Mouse (Mus musculus) hindbrain, postnatal 0 days (tissue): ENCODE data around the gene Frmpd3. TPM values are rescaled to one million over a fixed set of nuclear protein-coding genes. Genes with fewer than 3 reads are reported as not detected.

Experiments
- ATAC-seq: fragments of 200-750 bp; cut with Nextera tagmentation; 2 replicates; pipeline ENCODE4 v1.8.0; 2017; ENCODE audit warnings: mild to moderate bottlenecking, moderate TSS enrichment, moderate library complexity
- DNase-seq: peaks from one replicate; pipeline ENCODE4 v3.0.0-alpha.2; 2015; ENCODE audit warnings: low spot score
- H3K27ac ChIP-seq: fragments of 300-500 bp; sonication (generic); 2 replicates; pipeline ENCODE4 v1.5.1; 2014; ENCODE audit warnings: mild to moderate bottlenecking
- H3K27me3 ChIP-seq: fragments of 300-500 bp; sonication (generic); 2 replicates; pipeline ENCODE4 v1.6.1; 2014; ENCODE audit warnings: low read length, mixed read lengths; ENCODE audit not compliant: insufficient read depth
- H3K36me3 ChIP-seq: fragments of 300-500 bp; sonication (generic); 2 replicates; pipeline ENCODE4 v1.6.1; 2014; ENCODE audit warnings: low read length, mixed read lengths; ENCODE audit not compliant: insufficient read depth
- H3K4me1 ChIP-seq: fragments of 300-500 bp; sonication (generic); 2 replicates; pipeline ENCODE4 v1.6.1; 2014; ENCODE audit warnings: antibody characterized with exemption, low read length, mixed read lengths; ENCODE audit not compliant: insufficient read depth
- H3K4me2 ChIP-seq: fragments of 300-500 bp; sonication (generic); 2 replicates; pipeline ENCODE4 v1.6.1; 2014; ENCODE audit warnings: low read depth, mild to moderate bottlenecking, low read length, moderate library complexity, mixed read lengths
- H3K4me3 ChIP-seq: fragments of 300-500 bp; sonication (generic); 2 replicates; pipeline ENCODE4 v1.5.1; 2014; ENCODE audit warnings: low read length
- H3K9ac ChIP-seq: fragments of 300-500 bp; sonication (generic); replicated peaks from 2 replicates; pipeline ENCODE4 v1.6.1; 2014; ENCODE audit warnings: mild to moderate bottlenecking, low read length, moderate library complexity, mixed read lengths
- H3K9me3 ChIP-seq: fragments of 300-500 bp; sonication (generic); 2 replicates; pipeline ENCODE4 v1.6.1; 2016; ENCODE audit warnings: low read length, mixed read lengths
- CTCF ChIP-seq: IDR thresholded peaks from 2 replicates; pipeline ENCODE4 v1.5.1; 2016; ENCODE audit warnings: antibody characterized with exemption, control low read depth, low read depth
- WGBS: fragments of 180-500 bp; shearing (Covaris S2); extraction: QIAGEN DNeasy Blood & Tissue Kit; methylation state at CpG from one replicate; pipeline ENCODE4 v1.1.7; 2014; 5-methylcytosine and 5-hydroxymethylcytosine counted together
- polyA plus RNA-seq: library from polyadenylated mRNA; unstranded; fragments of >200 nt; fragmentation: Nextera tagmentation; extraction: Ambion mirVana; gene quantifications from 2 replicates; pipeline ENCODE4 v1.2.1, GENCODE M21; 2015
- total RNA-seq: library from RNA; depleted of rRNA; stranded (reverse); fragments of >200 nt; gene quantifications from 2 replicates; pipeline ENCODE4 v1.2.3, GENCODE M21; 2014

Frmpd3 gene
- total and polyA plus RNA-seq, 2 experiments from 2014 or later, result 3.2 to 15.6 TPM

DNA sequence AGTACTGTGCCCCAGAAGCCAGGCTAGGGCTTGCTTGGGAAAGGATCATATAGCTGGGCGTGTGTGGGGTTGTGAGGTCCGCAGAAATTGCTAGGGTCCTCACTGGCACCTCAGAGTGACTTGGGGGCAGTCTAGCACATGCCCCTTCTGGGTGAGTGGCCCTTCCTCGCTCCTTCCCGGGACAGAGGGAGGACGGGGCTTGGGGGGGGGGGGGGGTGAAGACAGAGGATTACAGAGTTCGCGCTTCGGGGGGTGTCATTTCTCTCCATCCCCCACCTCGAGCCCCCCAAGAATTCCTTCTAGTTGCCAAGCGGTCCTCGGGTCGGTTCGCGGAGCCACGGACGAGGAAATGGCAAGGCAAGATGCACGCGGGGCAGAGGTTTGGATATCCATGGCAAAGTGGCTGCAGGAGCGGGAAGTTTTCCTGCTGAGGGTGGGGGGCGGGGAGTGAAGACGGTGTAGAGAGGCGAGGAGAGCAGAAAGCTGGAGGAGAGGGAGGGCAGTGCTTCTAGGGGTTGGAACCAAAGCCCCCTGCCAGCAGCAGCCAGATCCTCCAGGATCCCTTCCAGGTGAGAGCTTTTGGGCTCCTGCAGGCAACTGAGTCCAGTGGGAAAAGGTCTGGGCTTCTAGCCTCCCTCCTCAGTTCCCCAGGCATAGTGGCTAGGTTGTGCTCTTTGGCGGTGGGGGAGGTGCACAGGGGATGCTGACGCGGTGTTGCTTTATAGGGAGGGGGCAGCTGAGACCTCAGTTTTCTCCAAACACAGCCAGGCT, 515 bp downstream of the Frmpd3 start:
- WGBS, result 26% methylated on average over 23 of the region's 25 CpGs
- Histone ChIP-seq H3K4me2 (peak overlapping the region; percentile 65), H3K9ac (peak overlapping the region; percentile 21), H3K9me3 (no peaks in the 10 kb centered on the region), H3K4me3 (peak overlapping the region; percentile 40), H3K27me3 (no peaks in the 10 kb centered on the region; the same call in 1 of the 2 replicates), H3K27ac (no peak overlapping the region), H3K36me3 (no peaks in the 10 kb centered on the region), H3K4me1 (no peaks in the 10 kb centered on the region)
- no peak for DNase-seq
- 0 out of 2 replicates have a peak, but pooled peaks have one; percentile 5 for TF ChIP-seq CTCF
- ATAC-seq, result peak; percentile 74

DNA sequence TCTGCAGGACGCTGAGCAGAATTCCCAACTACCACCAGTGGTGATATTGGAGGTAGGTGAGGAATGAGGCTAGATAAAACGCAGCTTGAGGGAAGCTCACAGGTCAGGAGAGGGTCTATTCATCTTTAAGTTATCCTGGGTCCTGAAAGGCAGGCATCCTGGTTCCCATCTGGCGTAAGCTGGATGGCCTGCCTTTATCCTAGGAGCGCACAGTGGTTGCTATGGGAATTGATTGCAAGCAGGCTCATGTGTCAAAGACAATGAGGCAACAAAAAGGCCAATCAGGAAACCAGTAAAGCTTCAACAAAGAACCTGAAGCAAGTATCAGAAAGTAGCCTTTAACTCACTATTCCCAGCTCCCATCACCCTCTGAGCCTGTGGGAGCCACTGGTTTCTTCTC, 33.6 kb downstream of the Frmpd3 start:
- 42% methylated on average over 4 of the region's 4 CpGs for WGBS
- H3K4me1 ChIP-seq, result no peaks in the 10 kb centered on the region
- no peak for TF ChIP-seq CTCF
- no peak for DNase-seq
- no peaks in the 10 kb centered on the region for H3K36me3 ChIP-seq
- H3K27ac ChIP-seq, result no peak overlapping the region
- no peaks in the 10 kb centered on the region for H3K9me3 ChIP-seq
- no peak overlapping the region for H3K9ac ChIP-seq
- 0 out of 2 replicates have a peak, but pooled peaks cover 4% of the 10 kb centered on the region for H3K27me3 ChIP-seq
- no peak for ATAC-seq
- no peak overlapping the region for H3K4me2 ChIP-seq
- no peak overlapping the region for H3K4me3 ChIP-seq

DNA sequence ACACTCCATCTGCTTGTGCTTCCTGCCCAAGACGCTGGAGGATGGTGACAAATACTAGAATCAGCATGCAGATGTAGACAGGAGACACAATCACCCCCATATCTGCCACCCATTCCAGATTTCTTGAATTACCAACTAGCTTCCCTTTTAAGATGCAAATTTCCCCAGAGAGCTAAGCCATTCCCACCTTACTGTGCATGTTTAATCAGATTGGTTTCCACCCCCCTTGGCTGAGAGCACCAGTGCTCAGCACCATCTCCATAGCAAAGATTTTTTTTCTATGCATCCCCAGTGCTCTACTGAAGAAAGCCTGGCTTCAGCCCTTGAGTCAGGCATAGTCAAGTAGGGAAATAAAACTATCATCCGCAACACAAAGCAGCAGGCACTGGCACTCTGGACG, 57.9 kb downstream of the Frmpd3 start:
- H3K4me1 ChIP-seq, result no peaks in the 10 kb centered on the region
- WGBS, result 39% methylated on average over 3 of the region's 3 CpGs
- H3K36me3 ChIP-seq, result no peaks in the 10 kb centered on the region
- DNase-seq, result no peak
- TF ChIP-seq CTCF, result no peak
- H3K27ac ChIP-seq, result no peak overlapping the region
- no peak for ATAC-seq
- no peak overlapping the region for H3K4me2 ChIP-seq
- H3K27me3 ChIP-seq, result no peaks in the 10 kb centered on the region
- no peaks in the 10 kb centered on the region for H3K9me3 ChIP-seq
- no peak overlapping the region for H3K9ac ChIP-seq
- no peak overlapping the region for H3K4me3 ChIP-seq

DNA sequence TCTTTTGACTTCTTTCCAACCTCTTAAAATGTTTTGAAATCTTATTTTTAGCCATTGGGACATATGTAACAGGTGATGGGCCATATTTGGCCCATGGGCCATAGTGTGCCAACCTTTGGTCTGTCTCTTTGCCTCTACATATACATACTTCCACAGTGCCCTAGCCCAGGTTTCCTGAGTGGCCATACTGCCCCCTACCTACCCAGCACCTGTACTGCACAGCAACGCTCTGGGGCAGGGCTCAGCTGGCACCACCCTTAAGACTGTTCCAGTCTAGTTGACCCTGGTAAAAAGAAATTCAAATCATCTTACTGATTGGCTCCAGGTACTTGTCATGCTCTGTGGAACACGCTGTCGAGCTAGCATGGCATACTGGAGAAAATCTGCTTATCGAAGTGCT, 60.8 kb downstream of the Frmpd3 start:
- WGBS, result 53% methylated on average over 4 of the region's 4 CpGs
- H3K9ac ChIP-seq, result no peak overlapping the region
- H3K4me1 ChIP-seq, result no peaks in the 10 kb centered on the region
- no peaks in the 10 kb centered on the region for H3K27me3 ChIP-seq
- peak; percentile 11 for DNase-seq
- H3K9me3 ChIP-seq, result no peaks in the 10 kb centered on the region
- no peak overlapping the region for H3K4me3 ChIP-seq
- H3K4me2 ChIP-seq, result no peak overlapping the region
- no peak overlapping the region for H3K27ac ChIP-seq
- peak; percentile 69; the same call in 1 of the 2 replicates for ATAC-seq
- TF ChIP-seq CTCF, result peak; percentile 51
- H3K36me3 ChIP-seq, result no peaks in the 10 kb centered on the region

DNA sequence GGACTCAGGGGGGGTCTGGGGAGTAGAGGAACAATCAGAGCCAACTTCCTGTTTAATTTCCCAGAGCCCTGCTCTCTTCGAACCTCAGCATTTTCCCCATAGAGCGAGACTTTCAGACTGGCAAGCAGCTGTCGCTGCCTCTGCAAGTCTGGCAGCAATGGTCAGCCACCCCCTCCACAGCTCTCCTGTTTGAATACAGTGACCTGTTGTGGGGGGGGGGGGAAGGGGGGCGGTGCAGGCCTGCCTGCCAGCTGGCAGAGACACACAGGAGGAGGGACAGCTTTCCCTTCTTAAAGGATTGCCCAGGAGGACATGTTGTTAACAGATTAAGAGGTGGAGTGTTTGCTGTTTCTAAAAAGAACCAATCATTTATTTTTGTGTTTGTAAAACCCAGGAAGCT, 64.0 kb downstream of the Frmpd3 start:
- Histone ChIP-seq H3K27ac (no peak overlapping the region), H3K36me3 (no peaks in the 10 kb centered on the region), H3K4me2 (no peak overlapping the region), H3K4me1 (no peaks in the 10 kb centered on the region), H3K9me3 (no peaks in the 10 kb centered on the region), H3K9ac (no peak overlapping the region), H3K27me3 (no peaks in the 10 kb centered on the region), H3K4me3 (no peak overlapping the region)
- WGBS, result 38% methylated on average over 4 of the region's 4 CpGs
- ATAC-seq (peak; percentile 74; the same call in 1 of the 2 replicates), DNase-seq (peak; percentile 41)
- no peak for TF ChIP-seq CTCF

DNA sequence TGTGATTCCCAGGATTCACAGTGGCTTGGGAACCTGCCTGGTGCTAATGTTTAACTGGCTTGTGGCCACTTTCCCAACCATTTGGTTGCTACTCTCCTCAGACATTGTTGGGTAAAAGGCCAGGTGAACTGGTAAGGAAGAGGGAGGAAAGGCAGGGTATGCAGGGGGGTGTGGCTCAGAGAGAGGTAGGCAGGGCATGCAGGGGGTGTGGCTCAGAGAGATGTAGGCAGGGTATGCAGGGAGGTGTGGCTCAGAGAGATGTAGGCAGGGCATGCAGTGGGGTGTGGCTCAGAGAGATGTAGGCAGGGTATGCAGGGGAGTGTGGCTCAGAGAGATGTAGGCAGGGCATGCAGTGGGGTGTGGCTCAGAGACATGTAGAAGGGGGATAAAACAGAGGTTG, 64.4 kb downstream of the Frmpd3 start:
- no peaks in the 10 kb centered on the region for H3K27me3 ChIP-seq
- no peak overlapping the region for H3K9ac ChIP-seq
- no peak overlapping the region for H3K4me2 ChIP-seq
- H3K36me3 ChIP-seq, result no peaks in the 10 kb centered on the region
- ATAC-seq, result no peak
- no peak for TF ChIP-seq CTCF
- DNase-seq, result no peak
- no peaks in the 10 kb centered on the region for H3K4me1 ChIP-seq
- no peak overlapping the region for H3K27ac ChIP-seq
- H3K4me3 ChIP-seq, result no peak overlapping the region
- no peaks in the 10 kb centered on the region for H3K9me3 ChIP-seq

DNA sequence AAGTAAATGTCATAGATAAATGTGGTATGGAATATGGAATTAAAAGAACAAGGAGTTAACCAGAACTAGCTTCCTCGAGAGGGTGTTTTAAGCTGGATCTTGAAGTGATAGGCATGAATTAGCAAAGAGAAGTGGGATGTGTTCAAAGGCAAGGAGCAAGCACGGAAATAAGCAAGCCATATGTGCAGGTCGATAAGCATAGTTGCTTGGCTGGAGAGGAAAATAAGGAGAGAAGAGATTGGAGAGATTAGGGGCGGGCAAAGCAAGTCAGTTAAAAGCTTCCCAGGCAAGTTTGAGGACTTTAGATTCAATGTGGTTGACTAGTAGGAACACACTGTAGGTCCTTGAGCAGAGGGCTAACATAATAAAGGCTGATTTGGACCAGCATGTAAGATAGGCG, 65.5 kb downstream of the Frmpd3 start:
- DNase-seq, result no peak
- Histone ChIP-seq H3K9ac (no peak overlapping the region), H3K4me2 (no peak overlapping the region), H3K36me3 (no peaks in the 10 kb centered on the region), H3K27ac (no peak overlapping the region), H3K4me1 (no peaks in the 10 kb centered on the region), H3K27me3 (no peaks in the 10 kb centered on the region), H3K9me3 (no peaks in the 10 kb centered on the region), H3K4me3 (no peak overlapping the region)
- no peak for ATAC-seq
- no peak for TF ChIP-seq CTCF
- 82% methylated on average over 5 of the region's 5 CpGs for WGBS
